Mouse (Mus musculus): ENCODE data around the gene Rrp9. TPM values are rescaled to one million over a fixed set of nuclear protein-coding genes. Genes with fewer than 3 reads are reported as not detected.

Rrp9 gene
- polyA plus RNA-seq, 1 experiment, result 28.0 TPM

GRCm38 (mm10) chr9:106472321-106472720 lies 3.4 kb upstream of the Rrp9 start:
- Histone ChIP-seq H3K4me3 (ENCODE audit: insufficient read depth, low read length) (no peak overlapping the region), H3K27ac (ENCODE audit: insufficient read depth, low read length) (peak overlapping the region; percentile 31), H3K4me1 (ENCODE audit: control insufficient read depth, insufficient read depth, low read length) (peaks cover 6% of the 10 kb centered on the region)
- no peak for TF ChIP-seq POLR2A (IDR thresholded peaks at IDR 0.05; ENCODE audit: low read depth, low read length)
- no peak for TF ChIP-seq CTCF (IDR thresholded peaks at IDR 0.05; ENCODE audit: borderline replicate concordance, insufficient read depth, low read length)

- Histone ChIP-seq H3K4me3 (ENCODE audit: insufficient read depth, low read length) (no peak overlapping the region), H3K4me1 (ENCODE audit: control insufficient read depth, insufficient read depth, low read length) (peaks cover 9% of the 10 kb centered on the region), H3K27ac (ENCODE audit: insufficient read depth, low read length) (no peak overlapping the region)
- TF ChIP-seq POLR2A (IDR thresholded peaks at IDR 0.05; ENCODE audit: low read depth, low read length) (no peak), CTCF (IDR thresholded peaks at IDR 0.05; ENCODE audit: borderline replicate concordance, insufficient read depth, low read length) (no peak)
These were observed 2.5 kb upstream of the Rrp9 start for GRCm38 (mm10) chr9:106473081-106473752.

GRCm38 (mm10) chr9:106473753-106474105 lies 2.0 kb upstream of the Rrp9 start:
- H3K27ac ChIP-seq (ENCODE audit: insufficient read depth, low read length), result no peak overlapping the region
- TF ChIP-seq POLR2A (IDR thresholded peaks at IDR 0.05; ENCODE audit: low read depth, low read length) (no peak), CTCF (IDR thresholded peaks at IDR 0.05; ENCODE audit: borderline replicate concordance, insufficient read depth, low read length) (no peak)
- H3K4me3 ChIP-seq (ENCODE audit: insufficient read depth, low read length), result no peak overlapping the region
- H3K4me1 ChIP-seq (ENCODE audit: control insufficient read depth, insufficient read depth, low read length), result peaks cover 9% of the 10 kb centered on the region

DNA sequence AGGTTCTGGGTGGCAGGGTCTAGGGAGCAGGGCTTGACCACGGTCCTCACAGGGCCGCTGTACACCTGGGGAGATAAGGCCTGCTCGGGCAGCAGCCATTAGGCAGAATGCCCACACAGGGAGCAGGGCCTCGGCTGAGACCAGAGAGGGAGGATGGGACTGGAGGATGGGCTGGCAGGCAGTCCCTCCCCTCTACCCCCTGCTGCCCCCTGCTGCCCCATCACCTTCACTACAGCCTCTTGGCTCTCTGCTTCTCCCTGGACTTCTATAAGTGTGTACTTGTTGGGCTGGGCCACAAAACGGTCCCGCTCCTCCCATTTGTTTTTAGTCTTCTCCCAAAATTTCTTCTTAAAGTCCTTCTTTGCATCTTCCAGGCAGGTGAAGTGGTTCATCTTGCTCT lies 1.3 kb upstream of the Rrp9 start:
- Histone ChIP-seq H3K4me1 (ENCODE audit: control insufficient read depth, insufficient read depth, low read length) (peaks cover 9% of the 10 kb centered on the region), H3K27ac (ENCODE audit: insufficient read depth, low read length) (no peak overlapping the region), H3K4me3 (ENCODE audit: insufficient read depth, low read length) (peak overlapping the region; percentile 53; the same call in 1 of the 2 replicates)

DNA sequence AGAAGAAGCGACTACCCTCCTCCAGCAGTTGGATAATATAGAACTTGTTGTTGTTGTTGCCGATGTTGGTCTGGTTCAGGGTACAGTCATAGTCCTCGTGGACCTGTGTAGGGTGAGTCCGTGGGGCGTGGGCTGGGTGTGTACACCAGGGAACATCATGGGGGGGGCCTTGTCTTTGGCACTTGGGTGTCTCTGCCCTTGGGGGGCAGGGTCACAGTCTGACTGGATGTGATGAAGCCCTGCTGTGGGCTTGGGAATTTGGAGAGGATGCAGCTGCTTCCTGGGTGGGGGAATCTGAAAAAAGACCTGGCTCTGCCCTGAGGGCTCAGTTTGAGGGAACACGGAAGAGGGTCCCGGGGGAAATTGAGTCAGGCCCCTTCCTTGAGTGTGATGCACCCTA lies 717 bp upstream of the Rrp9 start:
- Histone ChIP-seq H3K4me3 (ENCODE audit: insufficient read depth, low read length) (peak overlapping the region; percentile 53), H3K4me1 (ENCODE audit: control insufficient read depth, insufficient read depth, low read length) (peaks cover 9% of the 10 kb centered on the region), H3K27ac (ENCODE audit: insufficient read depth, low read length) (peak overlapping the region; percentile 99)
- TF ChIP-seq POLR2A (IDR thresholded peaks at IDR 0.05; ENCODE audit: low read depth, low read length), result no peak
- no peak for TF ChIP-seq CTCF (IDR thresholded peaks at IDR 0.05; ENCODE audit: borderline replicate concordance, insufficient read depth, low read length)

More for the DNA sequence above, 1.3 kb upstream of the Rrp9 start:
- TF ChIP-seq CTCF (IDR thresholded peaks at IDR 0.05; ENCODE audit: borderline replicate concordance, insufficient read depth, low read length) (peak; percentile 56; the same call in 1 of the 2 replicates), POLR2A (IDR thresholded peaks at IDR 0.05; ENCODE audit: low read depth, low read length) (no peak)

DNA sequence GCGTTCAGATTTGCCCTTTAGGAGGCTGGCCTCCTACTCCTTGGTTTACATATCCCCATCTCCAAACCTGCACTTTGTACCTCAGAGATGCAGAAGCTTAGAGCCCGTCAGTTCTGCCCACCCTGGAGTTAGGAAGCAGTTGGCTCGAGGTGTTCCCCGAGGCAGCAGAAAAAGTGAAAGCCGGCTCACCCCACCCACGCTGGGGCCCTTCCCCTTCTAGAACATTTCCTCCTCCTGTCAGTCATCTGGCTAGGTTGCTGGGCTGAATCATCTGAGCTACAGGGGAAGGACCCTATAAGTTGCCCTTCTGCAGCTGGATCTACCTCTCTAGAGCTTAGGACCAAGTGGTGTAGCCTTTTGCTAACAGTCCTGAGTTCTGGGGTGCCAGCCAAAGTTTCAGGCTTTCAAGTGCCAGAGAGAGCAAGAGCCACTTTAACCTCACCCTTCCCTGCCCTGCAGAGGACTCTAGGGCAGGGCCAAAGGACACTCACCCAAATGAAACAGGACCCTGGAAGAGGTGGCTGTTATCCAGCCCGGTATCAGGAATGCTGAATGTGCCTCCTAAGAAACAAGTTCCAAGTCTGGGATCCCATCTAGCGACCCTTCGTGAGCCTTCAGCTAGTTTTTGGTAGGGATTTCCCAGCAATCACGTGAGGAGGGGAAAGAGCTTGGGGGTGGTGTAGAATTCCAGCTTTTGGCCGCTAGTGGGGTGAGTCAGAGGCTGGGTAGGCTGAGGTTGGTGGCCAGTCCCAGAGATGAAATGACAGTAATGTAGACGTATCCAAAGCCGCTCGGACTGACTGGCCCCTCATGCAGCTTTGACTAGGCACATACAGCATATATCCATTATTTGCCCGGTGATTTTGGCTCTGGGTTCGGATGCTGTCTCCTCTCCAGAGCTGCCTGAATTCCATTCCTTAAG lies 500 bp downstream of the Rrp9 start:
- Histone ChIP-seq H3K27ac (ENCODE audit: insufficient read depth, low read length) (peak overlapping the region; percentile 99), H3K4me1 (ENCODE audit: control insufficient read depth, insufficient read depth, low read length) (peaks cover 9% of the 10 kb centered on the region), H3K4me3 (ENCODE audit: insufficient read depth, low read length) (peak overlapping the region; percentile 53)
- peak; percentile 67 for TF ChIP-seq POLR2A (IDR thresholded peaks at IDR 0.05; ENCODE audit: low read depth, low read length)
- TF ChIP-seq CTCF (IDR thresholded peaks at IDR 0.05; ENCODE audit: borderline replicate concordance, insufficient read depth, low read length), result no peak

DNA sequence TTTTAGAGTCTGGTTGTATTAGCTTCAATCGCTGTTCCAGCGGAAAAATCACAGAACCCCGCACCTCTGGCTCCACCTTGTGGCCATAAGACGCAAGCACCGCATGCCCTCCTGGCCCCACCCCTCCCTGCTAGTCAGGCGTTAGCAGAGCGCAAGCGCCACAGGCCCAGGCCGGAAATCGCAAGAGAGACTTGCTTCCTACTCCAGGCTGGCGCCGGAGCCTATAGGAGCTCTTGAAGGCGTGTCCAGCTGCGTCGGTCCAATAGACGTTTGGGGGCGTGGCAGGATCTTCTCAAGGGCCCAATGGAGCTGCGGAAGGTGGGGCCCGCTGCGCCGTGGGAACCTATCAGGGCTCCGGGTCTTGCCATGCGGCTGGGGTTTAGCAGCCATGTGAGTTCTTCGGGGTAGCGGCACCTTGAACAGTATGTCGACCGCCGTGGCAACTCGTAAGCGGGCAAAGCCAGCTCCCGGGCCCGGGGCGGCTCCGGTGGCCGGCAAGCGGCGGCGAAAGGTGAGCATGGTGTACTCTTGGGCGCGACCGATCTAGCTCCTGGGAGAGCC lies 1.2 kb downstream of the Rrp9 start, which contains the start of gene Parp3:
Gene Parp3, minus strand, starts transcription at position 26 of the 561 bp plus-strand sequence.
- Histone ChIP-seq H3K4me3 (ENCODE audit: insufficient read depth, low read length) (peak within 1 kb of the TSS; percentile 99), H3K4me1 (ENCODE audit: control insufficient read depth, insufficient read depth, low read length) (peaks cover 9% of the 10 kb centered on the region), H3K27ac (ENCODE audit: insufficient read depth, low read length) (peak within 1 kb of the TSS; percentile 99)
- TF ChIP-seq POLR2A (IDR thresholded peaks at IDR 0.05; ENCODE audit: low read depth, low read length) (0 out of 2 replicates have a peak, but pooled peaks have one; percentile 48), CTCF (IDR thresholded peaks at IDR 0.05; ENCODE audit: borderline replicate concordance, insufficient read depth, low read length) (peak; percentile 86)

GRCm38 (mm10) chr9:106477649-106478048 lies 1.9 kb downstream of the Rrp9 start:
- no peak for TF ChIP-seq CTCF (IDR thresholded peaks at IDR 0.05; ENCODE audit: borderline replicate concordance, insufficient read depth, low read length)
- TF ChIP-seq POLR2A (IDR thresholded peaks at IDR 0.05; ENCODE audit: low read depth, low read length), result no peak
- Histone ChIP-seq H3K27ac (ENCODE audit: insufficient read depth, low read length) (no peak overlapping the region), H3K4me3 (ENCODE audit: insufficient read depth, low read length) (peak overlapping the region; percentile 99), H3K4me1 (ENCODE audit: control insufficient read depth, insufficient read depth, low read length) (0 out of 2 replicates have a peak, but pooled peaks cover 3% of the 10 kb centered on the region)

- H3K4me1 ChIP-seq (ENCODE audit: control insufficient read depth, insufficient read depth, low read length), result 0 out of 2 replicates have a peak, but pooled peaks cover 3% of the 10 kb centered on the region
- TF ChIP-seq POLR2A (IDR thresholded peaks at IDR 0.05; ENCODE audit: low read depth, low read length) (no peak), CTCF (IDR thresholded peaks at IDR 0.05; ENCODE audit: borderline replicate concordance, insufficient read depth, low read length) (no peak)
- H3K27ac ChIP-seq (ENCODE audit: insufficient read depth, low read length), result no peak overlapping the region
- H3K4me3 ChIP-seq (ENCODE audit: insufficient read depth, low read length), result peak overlapping the region; percentile 99
These were observed 2.3 kb downstream of the Rrp9 start for GRCm38 (mm10) chr9:106478101-106478500.
